Mouse (Mus musculus): ENCODE results near the gene Smim10l2a.

GRCm38 (mm10) chrX:56342921-56343320 is 31.5 kb upstream of the Smim10l2a start:
- TF ChIP-seq POLR2A (IDR thresholded peaks at IDR 0.05; ENCODE audit: extremely low read depth, insufficient read depth, low read length), result no peak
- TF ChIP-seq CTCF (IDR thresholded peaks at IDR 0.05; ENCODE audit: low read depth, low read length), result no peak
